Mouse (Mus musculus) adrenal gland, adult (tissue): ENCODE data around the gene Minos1.
A peak's percentile ranks its signal among the peaks of the same experiment; 100 is the strongest.

Experiments
- DNase-seq, 2 experiments: peaks; one replicate each; pipeline ENCODE4 v3.0.0; 2022 to 2023; ENCODE audit warnings: low spot score in 1 of 2; ENCODE audit not compliant: inconsistent age in 2 of 2

The Minos1 gene

GRCm38 (mm10) chr4:139100326-139100725, 30.6 kb downstream of the Minos1 start:
- no peak for DNase-seq

- DNase-seq = no peak
Measured at GRCm38 (mm10) chr4:139096201-139096600, 34.7 kb downstream of the Minos1 start.

GRCm38 (mm10) chr4:139095406-139095805, 35.5 kb downstream of the Minos1 start:
- peak in 1 of 2 experiments; percentile 66 for DNase-seq

GRCm38 (mm10) chr4:139093196-139093530, 37.8 kb downstream of the Minos1 start:
- DNase-seq = no peak

GRCm38 (mm10) chr4:139092356-139093195, 38.3 kb downstream of the Minos1 start, which contains the start of gene Nbl1:
Nbl1 (minus strand) TSS chr4:139092993.
- peak; percentile 72 to 80 for DNase-seq

GRCm38 (mm10) chr4:139091478-139092355, 39.2 kb downstream of the Minos1 start:
- DNase-seq = peak in 1 of 2 experiments; percentile 75

GRCm38 (mm10) chr4:139091066-139091465, 39.8 kb downstream of the Minos1 start:
- no peak for DNase-seq

GRCm38 (mm10) chr4:139090303-139090940, 40.5 kb downstream of the Minos1 start:
- no peak for DNase-seq

- no peak for DNase-seq
Measured at GRCm38 (mm10) chr4:139088982-139089671, 41.8 kb downstream of the Minos1 start.

- DNase-seq = no peak
Measured at GRCm38 (mm10) chr4:139086984-139087383, 43.9 kb downstream of the Minos1 start.

- peak; percentile 77 to 94 for DNase-seq
Measured at GRCm38 (mm10) chr4:139086037-139086436, 44.9 kb downstream of the Minos1 start.

- DNase-seq = no peak
Measured at GRCm38 (mm10) chr4:139085337-139085736, 45.6 kb downstream of the Minos1 start.

- DNase-seq = no peak
Measured at GRCm38 (mm10) chr4:139082790-139083564, 47.9 kb downstream of the Minos1 start.

- DNase-seq = peak; percentile 62 to 81
Measured at GRCm38 (mm10) chr4:139081270-139081931, 49.5 kb downstream of the Minos1 start.

- no peak for DNase-seq
Measured at GRCm38 (mm10) chr4:139080259-139080658, 50.7 kb downstream of the Minos1 start.

GRCm38 (mm10) chr4:139079439-139079838, 51.5 kb downstream of the Minos1 start:
- DNase-seq = no peak

- DNase-seq = peak in 1 of 2 experiments; percentile 68
Measured at GRCm38 (mm10) chr4:139078726-139079125, 52.2 kb downstream of the Minos1 start.

- peak in 1 of 2 experiments; percentile 70 for DNase-seq
Measured at GRCm38 (mm10) chr4:139078313-139078712, 52.6 kb downstream of the Minos1 start.

GRCm38 (mm10) chr4:139075915-139076314, 55.0 kb downstream of the Minos1 start:
- DNase-seq = no peak
